Comparison of ENCODE assay signal across 8 mouse cellular contexts in genomic region chrX:75096163-75096770, GRCm38 (mm10). TPM values are rescaled to one million over a fixed set of nuclear protein-coding genes. Genes with fewer than 3 reads are reported as not detected.
DNase-seq lines count a peak whose midpoint lies in the region; ATAC-seq and TF ChIP-seq lines count a peak whose summit lies in the region.

No protein-coding gene starts in this region.

- no peaks in the 10 kb centered on the region for H3K36me3 ChIP-seq in forebrain, embryonic 16.5 days (ENCODE audit: control insufficient read depth, insufficient read depth)
- no peaks in the 10 kb centered on the region for H3K36me3 ChIP-seq in intestine, postnatal 0 days (ENCODE audit: control insufficient read depth, insufficient read depth)
- 0 out of 2 replicates have a peak, but pooled peaks cover 5% of the 10 kb centered on the region for H3K36me3 ChIP-seq in midbrain, embryonic 13.5 days

- H3K9me3 ChIP-seq in forebrain, embryonic 16.5 days (ENCODE audit: control insufficient read depth, low read length): no peaks in the 10 kb centered on the region
- no peaks in the 10 kb centered on the region for H3K9me3 ChIP-seq in intestine, postnatal 0 days (ENCODE audit: control insufficient read depth)
- no peaks in the 10 kb centered on the region for H3K9me3 ChIP-seq in midbrain, embryonic 13.5 days

- no peak for ATAC-seq in forebrain, embryonic 16.5 days
- no peak for ATAC-seq in intestine, postnatal 0 days
- no peak for ATAC-seq in midbrain, embryonic 13.5 days

- H3K4me3 ChIP-seq in forebrain, embryonic 16.5 days (replicated peaks; ENCODE audit: low read length): peak overlapping the region; percentile 57
- peak overlapping the region; percentile 46 for H3K4me3 ChIP-seq in intestine, postnatal 0 days (ENCODE audit: low read depth, low read length)
- peak overlapping the region; percentile 57 for H3K4me3 ChIP-seq in midbrain, embryonic 13.5 days (replicated peaks)

- 0 out of 2 replicates have a peak, but pooled peaks cover 5% of the 10 kb centered on the region for H3K4me1 ChIP-seq in forebrain, embryonic 16.5 days (replicated peaks; ENCODE audit: control insufficient read depth, insufficient read depth, low read length)
- H3K4me1 ChIP-seq in intestine, postnatal 0 days (replicated peaks; ENCODE audit: control insufficient read depth, insufficient read depth, low read length): no peaks in the 10 kb centered on the region
- peaks cover 8% of the 10 kb centered on the region for H3K4me1 ChIP-seq in midbrain, embryonic 13.5 days (replicated peaks)

- no peak for TF ChIP-seq CTCF in intestine, postnatal 0 days (IDR thresholded peaks at IDR 0.05; ENCODE audit: low read depth)

- DNase-seq in left cerebral cortex, postnatal 4 days: peak; percentile 1
- no peak for DNase-seq in left cerebral cortex, adult 9 months (ENCODE audit: low spot score in 2 of 2)
- DNase-seq in adipocyte (ENCODE audit: low spot score): peak; percentile 57
- no peak for DNase-seq in right cerebral cortex, adult 2 months (ENCODE audit: low spot score in 2 of 2)
- DNase-seq in spleen, postnatal 4 days (ENCODE audit: low spot score in 2 of 2): no peak

- 18% methylated on average over 20 of the region's 23 CpGs for WGBS in forebrain, embryonic 16.5 days
- WGBS in intestine, postnatal 0 days: 18% methylated on average over 23 of the region's 23 CpGs
- WGBS in midbrain, embryonic 13.5 days: 23% methylated on average over 23 of the region's 23 CpGs

- peak overlapping the region; percentile 61 for H3K9ac ChIP-seq in forebrain, embryonic 16.5 days (replicated peaks; ENCODE audit: low read depth, low read length)
- H3K9ac ChIP-seq in intestine, postnatal 0 days (ENCODE audit: low read depth, low read length): peak overlapping the region; percentile 18; the same call in 1 of the 2 replicates
- H3K9ac ChIP-seq in midbrain, embryonic 13.5 days (replicated peaks): peak overlapping the region; percentile 61

- H3K27me3 ChIP-seq in forebrain, embryonic 16.5 days (replicated peaks; ENCODE audit: control insufficient read depth, insufficient read depth, low read length): no peaks in the 10 kb centered on the region
- H3K27me3 ChIP-seq in intestine, postnatal 0 days (replicated peaks; ENCODE audit: control insufficient read depth, insufficient read depth, low read length): no peaks in the 10 kb centered on the region
- no peaks in the 10 kb centered on the region for H3K27me3 ChIP-seq in midbrain, embryonic 13.5 days

- H3K27ac ChIP-seq in forebrain, embryonic 16.5 days (ENCODE audit: low read length): peak overlapping the region; percentile 69
- peak overlapping the region; percentile 46; the same call in 1 of the 2 replicates for H3K27ac ChIP-seq in intestine, postnatal 0 days (ENCODE audit: low read depth, low read length)
- H3K27ac ChIP-seq in midbrain, embryonic 13.5 days: peak overlapping the region; percentile 69

- H3K4me2 ChIP-seq in forebrain, embryonic 16.5 days (ENCODE audit: low read length): peak overlapping the region; percentile 66
- H3K4me2 ChIP-seq in intestine, postnatal 0 days (replicated peaks; ENCODE audit: low read depth): peak overlapping the region; percentile 61
- H3K4me2 ChIP-seq in midbrain, embryonic 13.5 days (replicated peaks): peak overlapping the region; percentile 57

- intact Hi-C loops in left cerebral cortex, postnatal 4 days (cut with DNase I): no loop called here

RNA-seq across cellular contexts. Expression of gene Dkc1, which starts 0.6 kb away (rescaled TPM):
- 10 to 100 TPM; 29.8 to 32.8 TPM for total RNA-seq in left cerebral cortex, postnatal 4 days (2021)
- polyA plus RNA-seq in forebrain, embryonic 16.5 days (2015; fragmentation: Nextera tagmentation; extraction: Ambion mirVana): 74.7 and 76.5 TPM in 2 replicates
- 27.3 and 29.5 TPM in 2 replicates for polyA plus RNA-seq in intestine, postnatal 0 days (2015; fragmentation: Nextera tagmentation; extraction: Ambion mirVana)
- 84.7 and 101 TPM in 2 replicates for polyA plus RNA-seq in midbrain, embryonic 13.5 days (2015; fragmentation: Nextera tagmentation; extraction: Ambion mirVana)

RNA-seq across cellular contexts. Expression of gene Gab3, which starts 11.0 kb away (rescaled TPM):
- 1 to 10 TPM; 1.7 to 2.1 TPM for total RNA-seq in left cerebral cortex, postnatal 4 days (2021)
- polyA plus RNA-seq in forebrain, embryonic 16.5 days (2015; fragmentation: Nextera tagmentation; extraction: Ambion mirVana): 1.5 and 1.6 TPM in 2 replicates
- polyA plus RNA-seq in intestine, postnatal 0 days (2015; fragmentation: Nextera tagmentation; extraction: Ambion mirVana): 1.4 and 1.7 TPM in 2 replicates
- 1.2 and 1.7 TPM in 2 replicates for polyA plus RNA-seq in midbrain, embryonic 13.5 days (2015; fragmentation: Nextera tagmentation; extraction: Ambion mirVana)

RNA-seq across cellular contexts. Expression of gene Mpp1, which starts 34.5 kb away (rescaled TPM):
- total RNA-seq in left cerebral cortex, postnatal 4 days (2021): 10 to 100 TPM; 19.1 TPM
- polyA plus RNA-seq in forebrain, embryonic 16.5 days (2015; fragmentation: Nextera tagmentation; extraction: Ambion mirVana): 17.1 and 21.9 TPM in 2 replicates
- 262 and 284 TPM in 2 replicates for polyA plus RNA-seq in intestine, postnatal 0 days (2015; fragmentation: Nextera tagmentation; extraction: Ambion mirVana)
- polyA plus RNA-seq in midbrain, embryonic 13.5 days (2015; fragmentation: Nextera tagmentation; extraction: Ambion mirVana): 16.1 and 18.5 TPM in 2 replicates

Comparison
In these comparisons a context has a peak if more than half of its experiments do, and no peak if none do; other contexts are left out.
1. DNase-seq: peak in left cerebral cortex, postnatal 4 days (single experiment) and adipocyte (single experiment); none in left cerebral cortex, adult 9 months (0 of 2), right cerebral cortex, adult 2 months (0 of 2) and spleen, postnatal 4 days (0 of 2).
2. RNA of gene Mpp1, which starts 34.5 kb away (polyA plus RNA-seq): 262 to 284 TPM in intestine, postnatal 0 days; 17.1 to 21.9 TPM in forebrain, embryonic 16.5 days and 16.1 to 18.5 TPM in midbrain, embryonic 13.5 days; every median in the first group is over 10 times any median in the second.
3. Peak in every context shown above with its lines, with median percentiles within 50 percentile points of each other: H3K27ac ChIP-seq, H3K4me2 ChIP-seq, H3K4me3 ChIP-seq and H3K9ac ChIP-seq.